Mouse (Mus musculus) forebrain, embryonic 13.5 days (tissue): ENCODE data around the gene Pfkl. TPM values are rescaled to one million over a fixed set of nuclear protein-coding genes. Genes with fewer than 3 reads are reported as not detected.
A peak's percentile ranks its signal among the peaks of the same experiment; 100 is the strongest.

Source experiments
- ATAC-seq: fragments of 200-750 bp; cut with Nextera tagmentation; 2 replicates; pipeline ENCODE4 v1.8.0; 2017
- H3K27ac ChIP-seq: fragments of 300-500 bp; sonication (generic); 2 replicates; pipeline ENCODE4 v1.5.1; 2015; ENCODE audit warnings: inconsistent platforms, mild to moderate bottlenecking, moderate library complexity
- H3K27me3 ChIP-seq: fragments of 300-500 bp; sonication (generic); 2 replicates; pipeline ENCODE4 v1.6.1; 2015; ENCODE audit warnings: mild to moderate bottlenecking, inconsistent platforms
- H3K36me3 ChIP-seq: fragments of 300-500 bp; sonication (generic); 2 replicates; pipeline ENCODE4 v1.6.1; 2015; ENCODE audit warnings: mild to moderate bottlenecking, inconsistent platforms; ENCODE audit not compliant: poor library complexity, severe bottlenecking
- H3K4me1 ChIP-seq: fragments of 300-500 bp; sonication (generic); 2 replicates; pipeline ENCODE4 v1.6.1; 2015; ENCODE audit warnings: inconsistent platforms
- H3K4me2 ChIP-seq: fragments of 300-500 bp; sonication (generic); 2 replicates; pipeline ENCODE4 v1.6.1; 2015; ENCODE audit warnings: inconsistent platforms, mild to moderate bottlenecking, moderate library complexity
- H3K4me3 ChIP-seq: fragments of 300-500 bp; sonication (generic); 2 replicates; pipeline ENCODE4 v1.5.1; 2015; ENCODE audit warnings: mild to moderate bottlenecking, inconsistent platforms
- H3K9ac ChIP-seq: fragments of 300-500 bp; sonication (generic); 2 replicates; pipeline ENCODE4 v1.6.1; 2015; ENCODE audit warnings: mild to moderate bottlenecking, inconsistent platforms
- H3K9me3 ChIP-seq: fragments of 300-500 bp; sonication (generic); replicated peaks from 2 replicates; pipeline ENCODE4 v1.6.1; 2016; ENCODE audit warnings: inconsistent platforms
- WGBS: fragments of 180-500 bp; shearing (Covaris S2); methylation state at CpG from one replicate; pipeline ENCODE4 v1.1.7; 2015; 5-methylcytosine and 5-hydroxymethylcytosine counted together
- polyA plus RNA-seq: library from polyadenylated mRNA; unstranded; fragments of >200 nt; fragmentation: Nextera tagmentation; extraction: Ambion mirVana; gene quantifications from 2 replicates; pipeline ENCODE4 v1.2.1, GENCODE M21; 2015

The Pfkl gene
- 98.0 and 114 TPM in 2 replicates for polyA plus RNA-seq

DNA sequence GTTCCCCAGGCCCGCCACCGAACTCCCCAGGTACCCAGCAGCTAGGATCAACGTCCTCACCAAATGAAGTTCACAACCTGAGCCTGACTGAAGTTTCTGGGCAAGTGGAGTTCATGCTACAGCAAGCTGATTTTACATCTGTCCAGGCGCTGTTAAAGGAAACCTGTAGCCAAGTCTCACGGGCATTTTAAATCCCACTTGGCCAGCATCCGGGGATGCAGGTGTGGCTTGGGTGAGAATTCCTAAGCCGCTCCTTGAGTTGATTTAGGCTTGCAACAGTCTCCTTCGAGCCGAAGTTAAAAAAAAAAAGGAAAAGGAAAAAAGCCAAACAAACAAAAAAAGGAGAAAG lies at the start of gene Pfkl:
Pfkl (minus strand) TSS at position 139 of the 349 bp plus-strand sequence.
- no peaks in the 10 kb centered on the region for H3K9me3 ChIP-seq
- H3K27me3 ChIP-seq = no peaks in the 10 kb centered on the region
- H3K4me2 ChIP-seq = peak within 1 kb of the TSS; percentile 75
- peaks cover 39% of the 10 kb centered on the region for H3K4me1 ChIP-seq
- peak within 1 kb of the TSS; percentile 73 for H3K4me3 ChIP-seq
- H3K36me3 ChIP-seq = peaks cover 11% of the 10 kb centered on the region; the same call in 1 of the 2 replicates
- under 1% methylated on average over 9 of the region's 9 CpGs for WGBS
- H3K27ac ChIP-seq = peak within 1 kb of the TSS; percentile 91
- ATAC-seq = no peak
- peak within 1 kb of the TSS; percentile 87 for H3K9ac ChIP-seq

- ATAC-seq = no peak
- no peaks in the 10 kb centered on the region for H3K27me3 ChIP-seq
- no peak overlapping the region for H3K4me3 ChIP-seq
- no peak overlapping the region for H3K27ac ChIP-seq
- H3K36me3 ChIP-seq = no peaks in the 10 kb centered on the region
- no peaks in the 10 kb centered on the region for H3K9me3 ChIP-seq
- H3K4me2 ChIP-seq = no peak overlapping the region
- WGBS = 83% methylated on average over 8 of the region's 8 CpGs
- no peaks in the 10 kb centered on the region for H3K4me1 ChIP-seq
- H3K9ac ChIP-seq = no peak overlapping the region
Observed at GRCm38 (mm10) chr10:78057056-78057455, 47.2 kb upstream of the Pfkl start.

DNA sequence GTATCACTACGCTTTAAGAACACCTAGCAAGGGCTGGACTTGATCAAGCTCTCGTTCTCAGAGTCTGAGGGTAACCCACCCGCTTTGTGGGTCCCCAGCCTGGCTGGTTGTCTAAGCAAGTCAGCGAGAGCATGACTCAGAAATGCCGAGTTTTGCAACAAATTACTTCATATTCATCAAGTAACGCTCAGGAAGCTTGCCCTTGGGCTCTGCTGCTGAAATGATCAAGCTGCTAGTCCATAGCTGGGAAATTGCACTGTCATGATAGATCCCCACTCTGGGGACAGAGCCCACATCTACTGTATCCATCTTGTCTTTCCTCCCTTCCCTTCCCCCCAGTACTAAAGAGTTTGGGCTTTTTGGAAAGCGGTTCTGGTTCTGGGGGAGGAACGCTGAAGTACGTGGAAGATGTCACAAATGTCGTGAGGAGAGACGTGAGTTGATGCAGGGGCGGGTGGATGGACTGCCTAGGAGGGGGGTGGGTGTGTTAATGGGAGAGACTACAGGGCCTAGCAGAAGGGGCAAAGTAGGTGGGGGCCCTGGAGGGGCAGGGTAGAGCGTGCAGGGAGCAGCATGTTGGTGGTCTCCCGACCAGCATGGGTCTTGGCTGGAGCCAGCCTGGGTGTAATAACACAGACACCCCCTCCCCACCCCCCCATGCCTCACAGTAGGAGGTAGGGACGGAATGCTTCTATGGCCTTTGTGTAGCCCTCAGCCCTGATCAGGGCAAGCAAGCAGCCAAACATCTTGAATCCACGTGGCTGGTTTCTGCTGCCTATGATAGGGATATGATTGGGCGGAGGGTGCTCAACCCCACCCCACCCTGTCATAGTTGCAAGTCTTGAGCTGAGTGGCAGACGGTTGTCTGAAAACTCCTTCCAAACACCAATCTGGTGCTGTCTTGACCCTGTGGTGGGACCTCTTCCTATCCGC lies 45.0 kb upstream of the Pfkl start:
- WGBS = 74% methylated on average over 19 of the region's 19 CpGs
- ATAC-seq = no peak
- no peak overlapping the region for H3K4me2 ChIP-seq

DNA sequence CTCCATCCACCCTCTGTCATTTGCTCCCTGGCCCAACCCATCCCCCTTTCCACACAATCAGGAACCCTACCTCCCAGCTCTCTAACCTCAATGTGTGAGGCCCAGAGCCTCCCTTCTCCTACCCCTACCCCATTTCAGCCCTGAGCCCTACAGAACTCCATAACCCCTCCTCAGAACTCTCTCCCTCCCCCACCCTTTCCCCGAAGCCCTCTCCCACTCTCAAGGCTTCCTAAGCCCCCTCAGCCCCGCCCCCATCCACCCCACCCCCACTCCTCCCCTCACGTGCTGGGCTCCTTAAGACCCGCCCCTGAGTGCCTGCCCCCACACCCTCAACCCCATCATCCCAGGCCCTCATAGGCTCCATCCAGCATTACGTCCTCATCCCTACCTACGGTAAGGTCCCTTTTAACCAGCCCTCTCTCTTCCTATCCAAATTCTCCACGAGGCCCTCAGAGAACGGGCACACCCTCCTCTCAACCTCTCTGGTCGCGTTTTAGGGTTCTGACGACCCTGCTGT lies 39.7 kb upstream of the Pfkl start:
- ATAC-seq = no peak
- Histone ChIP-seq H3K9ac (no peak overlapping the region), H3K36me3 (no peaks in the 10 kb centered on the region), H3K4me1 (no peaks in the 10 kb centered on the region), H3K4me3 (no peak overlapping the region), H3K27me3 (no peaks in the 10 kb centered on the region), H3K4me2 (no peak overlapping the region), H3K9me3 (no peaks in the 10 kb centered on the region), H3K27ac (no peak overlapping the region)
- WGBS = 54% methylated on average over 11 of the region's 11 CpGs

More for the DNA sequence above, 45.0 kb upstream of the Pfkl start:
- no peaks in the 10 kb centered on the region for H3K27me3 ChIP-seq
- no peaks in the 10 kb centered on the region for H3K9me3 ChIP-seq
- no peaks in the 10 kb centered on the region for H3K36me3 ChIP-seq
- H3K9ac ChIP-seq = no peak overlapping the region
- H3K4me3 ChIP-seq = no peak overlapping the region
- H3K4me1 ChIP-seq = no peaks in the 10 kb centered on the region
- H3K27ac ChIP-seq = no peak overlapping the region

GRCm38 (mm10) chr10:78048061-78048730 lies 38.3 kb upstream of the Pfkl start:
- Histone ChIP-seq H3K9me3 (no peaks in the 10 kb centered on the region), H3K4me2 (no peak overlapping the region), H3K27ac (no peak overlapping the region), H3K4me3 (no peak overlapping the region), H3K4me1 (peaks cover 6% of the 10 kb centered on the region), H3K9ac (no peak overlapping the region), H3K36me3 (no peaks in the 10 kb centered on the region), H3K27me3 (no peaks in the 10 kb centered on the region)
- no peak for ATAC-seq
- WGBS = 88% methylated on average over 9 of the region's 10 CpGs

GRCm38 (mm10) chr10:78046388-78046787 lies 36.5 kb upstream of the Pfkl start:
- Histone ChIP-seq H3K4me2 (no peak overlapping the region), H3K4me1 (peaks cover 8% of the 10 kb centered on the region), H3K27me3 (peaks cover 7% of the 10 kb centered on the region), H3K9ac (no peak overlapping the region), H3K9me3 (no peaks in the 10 kb centered on the region), H3K27ac (no peak overlapping the region), H3K4me3 (no peak overlapping the region), H3K36me3 (no peaks in the 10 kb centered on the region)
- no peak for ATAC-seq
- WGBS = 89% methylated on average over 4 of the region's 4 CpGs

DNA sequence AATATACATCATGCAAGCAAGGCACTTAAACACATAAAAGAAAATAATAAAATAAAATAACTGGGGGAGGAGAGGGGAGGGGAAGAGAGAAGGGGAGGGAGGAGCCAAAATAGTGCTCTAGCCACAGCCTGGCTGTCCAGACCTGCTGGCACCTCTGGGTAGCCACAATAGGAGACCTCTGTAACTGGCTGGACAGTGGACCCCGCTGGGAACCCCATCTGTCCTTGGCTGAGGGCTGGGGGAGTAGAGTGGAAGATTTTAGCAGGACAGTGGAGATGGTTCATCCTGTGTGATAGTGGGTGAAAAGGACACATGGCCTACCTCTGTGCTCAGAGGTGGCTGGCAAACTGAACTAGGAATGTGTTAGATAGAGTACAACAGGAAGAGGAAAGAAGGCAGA lies 34.6 kb upstream of the Pfkl start:
- Histone ChIP-seq H3K9ac (no peak overlapping the region), H3K4me2 (no peak overlapping the region), H3K27ac (no peak overlapping the region), H3K27me3 (peaks cover 7% of the 10 kb centered on the region), H3K4me3 (no peak overlapping the region), H3K36me3 (no peaks in the 10 kb centered on the region), H3K9me3 (no peaks in the 10 kb centered on the region), H3K4me1 (peaks cover 8% of the 10 kb centered on the region)
- WGBS = 62% methylated on average over 1 of the region's 1 CpGs
- no peak for ATAC-seq

DNA sequence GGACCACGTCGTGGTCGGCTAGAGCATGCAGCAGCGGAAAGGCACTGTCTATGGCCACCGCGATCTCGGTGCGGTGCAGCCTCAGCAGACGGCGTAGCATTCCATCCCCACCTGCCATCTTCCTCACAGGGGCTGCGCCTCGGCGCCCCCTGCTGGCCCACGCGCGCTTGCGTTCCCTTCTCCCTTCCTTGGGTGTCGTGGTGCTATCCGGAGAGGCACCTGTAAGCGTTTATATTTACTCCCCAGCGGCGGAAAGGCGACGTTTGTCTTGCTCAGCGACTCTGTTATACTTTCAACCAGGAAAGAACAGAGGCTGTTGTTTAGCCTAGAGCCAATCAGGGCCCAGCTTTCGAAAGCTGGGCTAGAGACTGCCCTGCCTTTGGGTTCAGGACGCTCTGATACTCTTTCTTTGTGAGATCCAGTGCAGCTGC lies 33.5 kb upstream of the Pfkl start, which contains the start of gene Aire:
Aire (minus strand) TSS at position 205 of the 431 bp plus-strand sequence.
- ATAC-seq = peak; percentile 71
- peak within 1 kb of the TSS; percentile 59 for H3K4me2 ChIP-seq
- 2% methylated on average over 27 of the region's 27 CpGs for WGBS
- peaks cover 7% of the 10 kb centered on the region for H3K27me3 ChIP-seq
- no peaks in the 10 kb centered on the region for H3K9me3 ChIP-seq
- no peak within 1 kb of the TSS for H3K27ac ChIP-seq
- H3K4me1 ChIP-seq = peaks cover 8% of the 10 kb centered on the region
- H3K4me3 ChIP-seq = peak within 1 kb of the TSS; percentile 30
- no peaks in the 10 kb centered on the region for H3K36me3 ChIP-seq
- peak within 1 kb of the TSS; percentile 28 for H3K9ac ChIP-seq

GRCm38 (mm10) chr10:78042697-78043405 lies 33.0 kb upstream of the Pfkl start:
- no peaks in the 10 kb centered on the region for H3K9me3 ChIP-seq
- H3K9ac ChIP-seq = peak overlapping the region; percentile 28
- peak overlapping the region; percentile 59 for H3K4me2 ChIP-seq
- H3K36me3 ChIP-seq = no peaks in the 10 kb centered on the region
- 66% methylated on average over 14 of the region's 14 CpGs for WGBS
- ATAC-seq = no peak; the same call in 1 of the 2 replicates
- peaks cover 7% of the 10 kb centered on the region for H3K27me3 ChIP-seq
- peaks cover 8% of the 10 kb centered on the region for H3K4me1 ChIP-seq
- H3K4me3 ChIP-seq = peak overlapping the region; percentile 30
- no peak overlapping the region for H3K27ac ChIP-seq

- no peaks in the 10 kb centered on the region for H3K36me3 ChIP-seq
- WGBS = 89% methylated on average over 7 of the region's 7 CpGs
- no peak overlapping the region for H3K9ac ChIP-seq
- no peak overlapping the region for H3K27ac ChIP-seq
- H3K27me3 ChIP-seq = peaks cover 7% of the 10 kb centered on the region
- no peaks in the 10 kb centered on the region for H3K9me3 ChIP-seq
- H3K4me2 ChIP-seq = no peak overlapping the region
- no peak for ATAC-seq
- H3K4me3 ChIP-seq = no peak overlapping the region
- peaks cover 8% of the 10 kb centered on the region for H3K4me1 ChIP-seq
Observed at GRCm38 (mm10) chr10:78042096-78042495, 32.2 kb upstream of the Pfkl start.

GRCm38 (mm10) chr10:78041647-78042046 lies 31.8 kb upstream of the Pfkl start, which contains the start of gene Dnmt3l:
Dnmt3l (plus strand) TSS chr10:78041947.
- no peak for ATAC-seq
- Histone ChIP-seq H3K4me1 (peaks cover 8% of the 10 kb centered on the region), H3K27ac (no peak within 1 kb of the TSS), H3K4me3 (no peak within 1 kb of the TSS), H3K27me3 (peaks cover 7% of the 10 kb centered on the region), H3K9me3 (no peaks in the 10 kb centered on the region), H3K9ac (no peak within 1 kb of the TSS), H3K4me2 (no peak within 1 kb of the TSS), H3K36me3 (no peaks in the 10 kb centered on the region)
- WGBS = 94% methylated on average over 5 of the region's 5 CpGs
